Mouse (Mus musculus) right cerebral cortex, postnatal 10 days (tissue): ENCODE measurements around the gene Gm10309.

ENCODE experiments used
- DNase-seq, 2 experiments: peaks; one replicate each; pipeline ENCODE4 v3.0.0; 2021; ENCODE audit warnings: low spot score in 2 of 2

Gm10309 gene

GRCm38 (mm10) chr17:86476674-86477073 is 28.4 kb downstream of the Gm10309 start:
- DNase-seq = no peak

GRCm38 (mm10) chr17:86471684-86472083 is 33.3 kb downstream of the Gm10309 start:
- peak; percentile 35 to 56 for DNase-seq

- no peak for DNase-seq
Measured at GRCm38 (mm10) chr17:86470160-86470559, 34.9 kb downstream of the Gm10309 start.

GRCm38 (mm10) chr17:86467967-86468366 is 37.1 kb downstream of the Gm10309 start:
- no peak for DNase-seq

GRCm38 (mm10) chr17:86467291-86467898 is 37.6 kb downstream of the Gm10309 start:
- no peak for DNase-seq

GRCm38 (mm10) chr17:86466871-86467270 is 38.2 kb downstream of the Gm10309 start:
- no peak for DNase-seq

- DNase-seq = no peak
Measured at GRCm38 (mm10) chr17:86466412-86466811, 38.6 kb downstream of the Gm10309 start.

GRCm38 (mm10) chr17:86465865-86466264 is 39.2 kb downstream of the Gm10309 start:
- DNase-seq = no peak

GRCm38 (mm10) chr17:86464689-86465363 is 40.2 kb downstream of the Gm10309 start:
- DNase-seq = peak; percentile 55 to 75

GRCm38 (mm10) chr17:86464197-86464596 is 40.8 kb downstream of the Gm10309 start:
- DNase-seq = peak in 1 of 2 experiments; percentile 24

GRCm38 (mm10) chr17:86463369-86463768 is 41.7 kb downstream of the Gm10309 start:
- peak in 1 of 2 experiments; percentile 21 for DNase-seq

GRCm38 (mm10) chr17:86460645-86461430 is 44.2 kb downstream of the Gm10309 start:
- DNase-seq = peak in 1 of 2 experiments; percentile 26

GRCm38 (mm10) chr17:86458302-86458980 is 46.6 kb downstream of the Gm10309 start:
- DNase-seq = peak in 1 of 2 experiments; percentile 19

GRCm38 (mm10) chr17:86456512-86456911 is 48.5 kb downstream of the Gm10309 start:
- DNase-seq = peak in 1 of 2 experiments; percentile 19

- no peak for DNase-seq
Measured at GRCm38 (mm10) chr17:86454351-86454706, 50.7 kb downstream of the Gm10309 start.

- no peak for DNase-seq
Measured at GRCm38 (mm10) chr17:86453673-86454350, 51.2 kb downstream of the Gm10309 start.

- DNase-seq = peak in 1 of 2 experiments; percentile 1
Measured at GRCm38 (mm10) chr17:86452934-86453333, 52.1 kb downstream of the Gm10309 start.
